Mouse (Mus musculus): ENCODE measurements at regions not wholly inside any gene's neighbourhood (a gene's known extent, or its start where the extent isn't known, plus 50 kb on each side); places are given as distances from the start of the nearest gene placed in this dataset.

- H3K4me2 ChIP-seq = no peak overlapping the region
- WGBS = 57% methylated on average over 3 of the region's 3 CpGs
- H3K36me3 ChIP-seq (ENCODE audit: control insufficient read depth, insufficient read depth, low read length) = no peaks in the 10 kb centered on the region
- H3K4me3 ChIP-seq (ENCODE audit: low read depth, low read length) = no peak overlapping the region
- H3K27me3 ChIP-seq (replicated peaks; ENCODE audit: control insufficient read depth, insufficient read depth, low read length) = no peaks in the 10 kb centered on the region
- no peak overlapping the region for H3K27ac ChIP-seq (ENCODE audit: low read depth, low read length)
- DNase-seq (ENCODE audit: low spot score) (no peak), ATAC-seq (replicated peaks; ENCODE audit: low FRiP score) (no peak)
- no peaks in the 10 kb centered on the region for H3K9me3 ChIP-seq (ENCODE audit: control insufficient read depth, low read length)
- no peak overlapping the region for H3K9ac ChIP-seq (ENCODE audit: low read depth, low read length)
- no peaks in the 10 kb centered on the region for H3K4me1 ChIP-seq (replicated peaks; ENCODE audit: control insufficient read depth, insufficient read depth, low read length)
These were observed 133.6 kb downstream of the Papss1 start for GRCm38 (mm10) chr3:131698070-131698750.

- Histone ChIP-seq H3K9me3 (ENCODE audit: control insufficient read depth, low read length) (no peaks in the 10 kb centered on the region), H3K9ac (ENCODE audit: low read depth, low read length) (no peak overlapping the region), H3K27ac (ENCODE audit: low read depth, low read length) (no peak overlapping the region), H3K36me3 (ENCODE audit: control insufficient read depth, insufficient read depth, low read length) (no peaks in the 10 kb centered on the region), H3K4me2 (no peak overlapping the region), H3K27me3 (replicated peaks; ENCODE audit: control insufficient read depth, insufficient read depth, low read length) (no peaks in the 10 kb centered on the region), H3K4me1 (replicated peaks; ENCODE audit: control insufficient read depth, insufficient read depth, low read length) (no peaks in the 10 kb centered on the region), H3K4me3 (ENCODE audit: low read depth, low read length) (no peak overlapping the region)
- ATAC-seq (replicated peaks; ENCODE audit: low FRiP score) (no peak), DNase-seq (ENCODE audit: low spot score) (no peak)
These were observed 138.6 kb downstream of the Papss1 start for GRCm38 (mm10) chr3:131703134-131703533.

- DNase-seq (ENCODE audit: low spot score) (no peak), ATAC-seq (replicated peaks; ENCODE audit: low FRiP score) (no peak)
- no peak overlapping the region for H3K9ac ChIP-seq (ENCODE audit: low read depth, low read length)
- H3K27ac ChIP-seq (ENCODE audit: low read depth, low read length) = no peak overlapping the region
- no peaks in the 10 kb centered on the region for H3K27me3 ChIP-seq (replicated peaks; ENCODE audit: control insufficient read depth, insufficient read depth, low read length)
- no peaks in the 10 kb centered on the region for H3K36me3 ChIP-seq (ENCODE audit: control insufficient read depth, insufficient read depth, low read length)
- WGBS = 83% methylated on average over 8 of the region's 8 CpGs
- no peaks in the 10 kb centered on the region for H3K9me3 ChIP-seq (ENCODE audit: control insufficient read depth, low read length)
- H3K4me1 ChIP-seq (replicated peaks; ENCODE audit: control insufficient read depth, insufficient read depth, low read length) = no peaks in the 10 kb centered on the region
- no peak overlapping the region for H3K4me3 ChIP-seq (ENCODE audit: low read depth, low read length)
- no peak overlapping the region for H3K4me2 ChIP-seq
These were observed 149.0 kb downstream of the Papss1 start for GRCm38 (mm10) chr3:131713532-131713931.

- 77% methylated on average over 8 of the region's 8 CpGs for WGBS
- no peak for ATAC-seq (replicated peaks; ENCODE audit: low FRiP score)
These were observed 154.2 kb downstream of the Papss1 start for GRCm38 (mm10) chr3:131718761-131719160.

GRCm38 (mm10) chr3:131728618-131729017 is 164.1 kb downstream of the Papss1 start:
- WGBS = 56% methylated on average over 3 of the region's 3 CpGs
- H3K4me2 ChIP-seq = no peak overlapping the region

More at GRCm38 (mm10) chr3:131718761-131719160, 154.2 kb downstream of the Papss1 start:
- H3K4me2 ChIP-seq = no peak overlapping the region
- no peak overlapping the region for H3K27ac ChIP-seq (ENCODE audit: low read depth, low read length)
- no peak for DNase-seq (ENCODE audit: low spot score)
- no peaks in the 10 kb centered on the region for H3K36me3 ChIP-seq (ENCODE audit: control insufficient read depth, insufficient read depth, low read length)
- no peak overlapping the region for H3K9ac ChIP-seq (ENCODE audit: low read depth, low read length)
- H3K4me1 ChIP-seq (replicated peaks; ENCODE audit: control insufficient read depth, insufficient read depth, low read length) = no peaks in the 10 kb centered on the region
- no peak overlapping the region for H3K4me3 ChIP-seq (ENCODE audit: low read depth, low read length)
- no peaks in the 10 kb centered on the region for H3K9me3 ChIP-seq (ENCODE audit: control insufficient read depth, low read length)
- H3K27me3 ChIP-seq (replicated peaks; ENCODE audit: control insufficient read depth, insufficient read depth, low read length) = no peaks in the 10 kb centered on the region

GRCm38 (mm10) chr3:131734226-131734625 is 169.7 kb downstream of the Papss1 start:
- no peak overlapping the region for H3K27ac ChIP-seq (ENCODE audit: low read depth, low read length)
- H3K27me3 ChIP-seq (replicated peaks; ENCODE audit: control insufficient read depth, insufficient read depth, low read length) = no peaks in the 10 kb centered on the region
- WGBS = 78% methylated on average over 6 of the region's 6 CpGs
- no peaks in the 10 kb centered on the region for H3K9me3 ChIP-seq (ENCODE audit: control insufficient read depth, low read length)
- no peaks in the 10 kb centered on the region for H3K36me3 ChIP-seq (ENCODE audit: control insufficient read depth, insufficient read depth, low read length)
- no peak for DNase-seq (ENCODE audit: low spot score)
- H3K4me1 ChIP-seq (replicated peaks; ENCODE audit: control insufficient read depth, insufficient read depth, low read length) = no peaks in the 10 kb centered on the region
- no peak for ATAC-seq (replicated peaks; ENCODE audit: low FRiP score)
- no peak overlapping the region for H3K4me3 ChIP-seq (ENCODE audit: low read depth, low read length)
- no peak overlapping the region for H3K9ac ChIP-seq (ENCODE audit: low read depth, low read length)
- H3K4me2 ChIP-seq = no peak overlapping the region

More at GRCm38 (mm10) chr3:131728618-131729017, 164.1 kb downstream of the Papss1 start:
- no peak overlapping the region for H3K27ac ChIP-seq (ENCODE audit: low read depth, low read length)
- ATAC-seq (replicated peaks; ENCODE audit: low FRiP score) (peak; percentile 99), DNase-seq (ENCODE audit: low spot score) (no peak)
- H3K36me3 ChIP-seq (ENCODE audit: control insufficient read depth, insufficient read depth, low read length) = no peaks in the 10 kb centered on the region
- no peak overlapping the region for H3K4me3 ChIP-seq (ENCODE audit: low read depth, low read length)
- H3K27me3 ChIP-seq (replicated peaks; ENCODE audit: control insufficient read depth, insufficient read depth, low read length) = no peaks in the 10 kb centered on the region
- H3K9me3 ChIP-seq (ENCODE audit: control insufficient read depth, low read length) = no peaks in the 10 kb centered on the region
- H3K9ac ChIP-seq (ENCODE audit: low read depth, low read length) = no peak overlapping the region
- H3K4me1 ChIP-seq (replicated peaks; ENCODE audit: control insufficient read depth, insufficient read depth, low read length) = no peaks in the 10 kb centered on the region

- Histone ChIP-seq H3K9me3 (ENCODE audit: control insufficient read depth, low read length) (no peaks in the 10 kb centered on the region), H3K27me3 (replicated peaks; ENCODE audit: control insufficient read depth, insufficient read depth, low read length) (no peaks in the 10 kb centered on the region), H3K27ac (ENCODE audit: low read depth, low read length) (no peak overlapping the region), H3K4me1 (replicated peaks; ENCODE audit: control insufficient read depth, insufficient read depth, low read length) (no peaks in the 10 kb centered on the region), H3K4me2 (no peak overlapping the region), H3K36me3 (ENCODE audit: control insufficient read depth, insufficient read depth, low read length) (no peaks in the 10 kb centered on the region), H3K9ac (ENCODE audit: low read depth, low read length) (no peak overlapping the region), H3K4me3 (ENCODE audit: low read depth, low read length) (no peak overlapping the region)
- WGBS = 56% methylated on average over 6 of the region's 6 CpGs
- DNase-seq (ENCODE audit: low spot score) (no peak), ATAC-seq (replicated peaks; ENCODE audit: low FRiP score) (no peak)
These were observed 172.9 kb downstream of the Papss1 start for GRCm38 (mm10) chr3:131737461-131737860.

GRCm38 (mm10) chr3:131737953-131738598 is 173.5 kb downstream of the Papss1 start:
- DNase-seq (ENCODE audit: low spot score) = no peak
- Histone ChIP-seq H3K27me3 (replicated peaks; ENCODE audit: control insufficient read depth, insufficient read depth, low read length) (no peaks in the 10 kb centered on the region), H3K36me3 (ENCODE audit: control insufficient read depth, insufficient read depth, low read length) (no peaks in the 10 kb centered on the region), H3K9ac (ENCODE audit: low read depth, low read length) (no peak overlapping the region), H3K4me3 (ENCODE audit: low read depth, low read length) (no peak overlapping the region), H3K4me1 (replicated peaks; ENCODE audit: control insufficient read depth, insufficient read depth, low read length) (no peaks in the 10 kb centered on the region), H3K27ac (ENCODE audit: low read depth, low read length) (no peak overlapping the region), H3K4me2 (no peak overlapping the region), H3K9me3 (ENCODE audit: control insufficient read depth, low read length) (no peaks in the 10 kb centered on the region)
- 66% methylated on average over 17 of the region's 17 CpGs for WGBS
- no peak for ATAC-seq (replicated peaks; ENCODE audit: low FRiP score)

- no peaks in the 10 kb centered on the region for H3K4me1 ChIP-seq (replicated peaks; ENCODE audit: control insufficient read depth, insufficient read depth, low read length)
- DNase-seq (ENCODE audit: low spot score) (no peak), ATAC-seq (replicated peaks; ENCODE audit: low FRiP score) (no peak)
- no peaks in the 10 kb centered on the region for H3K36me3 ChIP-seq (ENCODE audit: control insufficient read depth, insufficient read depth, low read length)
- H3K4me2 ChIP-seq = no peak overlapping the region
- H3K9ac ChIP-seq (ENCODE audit: low read depth, low read length) = no peak overlapping the region
- H3K4me3 ChIP-seq (ENCODE audit: low read depth, low read length) = no peak overlapping the region
- no peaks in the 10 kb centered on the region for H3K27me3 ChIP-seq (replicated peaks; ENCODE audit: control insufficient read depth, insufficient read depth, low read length)
- WGBS = 65% methylated on average over 2 of the region's 2 CpGs
- no peak overlapping the region for H3K27ac ChIP-seq (ENCODE audit: low read depth, low read length)
- peaks cover 6% of the 10 kb centered on the region; the same call in 1 of the 2 replicates for H3K9me3 ChIP-seq (ENCODE audit: control insufficient read depth, low read length)
These were observed 191.0 kb downstream of the Papss1 start for GRCm38 (mm10) chr3:131755537-131755936.

Data from liver, embryonic 11.5 days (tissue).